Mouse (Mus musculus): Measurements from ENCODE around the gene Ndufa6.
"Not testable (repeated sequence)": the region's sequence is repeated elsewhere in the genome, so short reads cannot be mapped to it uniquely, and the experiment has no call there.

Ndufa6 gene

GRCm38 (mm10) chr15:82354126-82354945 is at the start of gene Ndufa6:
Gene Ndufa6, minus strand, starts transcription at chr15:82354322.
- DNase-seq = peak; percentile 98

- DNase-seq = no peak
These were observed 49.5 kb upstream of the Ndufa6 start for GRCm38 (mm10) chr15:82403606-82404005.

GRCm38 (mm10) chr15:82402741-82403140 is 48.6 kb upstream of the Ndufa6 start:
- no peak for DNase-seq

GRCm38 (mm10) chr15:82402106-82402505 is 48.0 kb upstream of the Ndufa6 start:
- DNase-seq = no peak

- DNase-seq = no peak
These were observed 47.4 kb upstream of the Ndufa6 start for GRCm38 (mm10) chr15:82401516-82401915.

GRCm38 (mm10) chr15:82395955-82396354 is 41.8 kb upstream of the Ndufa6 start:
- not testable (repeated sequence) for DNase-seq

GRCm38 (mm10) chr15:82393922-82394321 is 39.8 kb upstream of the Ndufa6 start, which contains the start of gene Cyp2d11:
Gene Cyp2d11, minus strand, starts transcription at chr15:82394022.
- DNase-seq = not testable (repeated sequence)

GRCm38 (mm10) chr15:82389916-82390315 is 35.8 kb upstream of the Ndufa6 start:
- DNase-seq = not testable (repeated sequence)

GRCm38 (mm10) chr15:82385729-82386128 is 31.6 kb upstream of the Ndufa6 start:
- no peak for DNase-seq

GRCm38 (mm10) chr15:82382441-82382840 is 28.3 kb upstream of the Ndufa6 start:
- no peak for DNase-seq

- DNase-seq = no peak
These were observed 26.6 kb upstream of the Ndufa6 start for GRCm38 (mm10) chr15:82380714-82381062.

- DNase-seq = no peak
These were observed 26.0 kb upstream of the Ndufa6 start, which contains the start of gene Cyp2d22 for GRCm38 (mm10) chr15:82379871-82380713. Gene Cyp2d22, minus strand, starts transcription at chr15:82380260.

GRCm38 (mm10) chr15:82379511-82379870 is 25.4 kb upstream of the Ndufa6 start:
- no peak for DNase-seq

- DNase-seq = no peak
These were observed 24.4 kb upstream of the Ndufa6 start for GRCm38 (mm10) chr15:82378261-82379180.

GRCm38 (mm10) chr15:82377701-82378100 is 23.6 kb upstream of the Ndufa6 start:
- no peak for DNase-seq

- no peak for DNase-seq
These were observed 22.4 kb upstream of the Ndufa6 start for GRCm38 (mm10) chr15:82376393-82377138.

GRCm38 (mm10) chr15:82375855-82376254 is 21.7 kb upstream of the Ndufa6 start:
- no peak for DNase-seq

GRCm38 (mm10) chr15:82374437-82374836 is 20.3 kb upstream of the Ndufa6 start:
- DNase-seq = no peak

GRCm38 (mm10) chr15:82372991-82373390 is 18.9 kb upstream of the Ndufa6 start:
- no peak for DNase-seq

GRCm38 (mm10) chr15:82372446-82372845 is 18.3 kb upstream of the Ndufa6 start:
- no peak for DNase-seq

GRCm38 (mm10) chr15:82368851-82369250 is 14.7 kb upstream of the Ndufa6 start:
- DNase-seq = no peak

GRCm38 (mm10) chr15:82368146-82368545 is 14.0 kb upstream of the Ndufa6 start:
- no peak for DNase-seq

All from right cerebral cortex, postnatal 4 days (tissue).